Mouse (Mus musculus): ENCODE results near the gene Sppl2b. TPM values are rescaled to one million over a fixed set of nuclear protein-coding genes. Genes with fewer than 3 reads are reported as not detected.

Gene Sppl2b
- total and polyA plus RNA-seq, 3 experiments = 52.0 to 65.9 TPM; not detected in 1

DNA sequence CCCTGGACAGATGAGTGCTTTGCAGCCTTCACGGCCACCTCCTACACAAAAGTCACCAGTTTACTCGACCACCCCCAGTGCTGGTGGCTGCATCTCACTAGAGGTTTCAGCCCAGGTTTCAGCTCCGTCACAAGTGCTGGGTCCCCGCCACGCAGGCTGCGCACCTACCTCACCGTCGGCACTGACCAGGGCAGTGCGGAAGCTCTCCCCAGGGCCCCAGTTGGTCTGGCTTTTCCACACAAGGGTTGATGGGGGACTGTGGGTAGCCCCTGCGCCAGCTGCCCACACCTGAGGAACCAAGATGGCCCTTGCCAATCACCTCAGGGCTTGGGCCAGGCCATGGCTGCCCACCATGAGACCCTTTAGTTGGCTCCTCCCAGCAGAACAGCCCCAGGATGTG, 48.2 kb downstream of the Sppl2b start (continued):
- TF ChIP-seq POLR2AphosphoS5 (IDR thresholded peaks at IDR 0.05; ENCODE audit: borderline replicate concordance, low read depth, low read length) (no peak), MEF2A (IDR thresholded peaks at IDR 0.05; ENCODE audit: extremely low read depth, insufficient replicate concordance, low read depth, low read length, poor library complexity, severe bottlenecking) (no peak), USF2 (IDR thresholded peaks at IDR 0.05; ENCODE audit: borderline replicate concordance in 1 of 2, insufficient read depth in 1 of 2, low read depth in 1 of 2, low read length in 2 of 2) (no peak), HCFC1 (IDR thresholded peaks at IDR 0.05; ENCODE audit: low read depth, low read length) (no peak), EP300 (IDR thresholded peaks at IDR 0.05; ENCODE audit: low read depth in 1 of 2, low read length in 2 of 2) (no peak)

DNA sequence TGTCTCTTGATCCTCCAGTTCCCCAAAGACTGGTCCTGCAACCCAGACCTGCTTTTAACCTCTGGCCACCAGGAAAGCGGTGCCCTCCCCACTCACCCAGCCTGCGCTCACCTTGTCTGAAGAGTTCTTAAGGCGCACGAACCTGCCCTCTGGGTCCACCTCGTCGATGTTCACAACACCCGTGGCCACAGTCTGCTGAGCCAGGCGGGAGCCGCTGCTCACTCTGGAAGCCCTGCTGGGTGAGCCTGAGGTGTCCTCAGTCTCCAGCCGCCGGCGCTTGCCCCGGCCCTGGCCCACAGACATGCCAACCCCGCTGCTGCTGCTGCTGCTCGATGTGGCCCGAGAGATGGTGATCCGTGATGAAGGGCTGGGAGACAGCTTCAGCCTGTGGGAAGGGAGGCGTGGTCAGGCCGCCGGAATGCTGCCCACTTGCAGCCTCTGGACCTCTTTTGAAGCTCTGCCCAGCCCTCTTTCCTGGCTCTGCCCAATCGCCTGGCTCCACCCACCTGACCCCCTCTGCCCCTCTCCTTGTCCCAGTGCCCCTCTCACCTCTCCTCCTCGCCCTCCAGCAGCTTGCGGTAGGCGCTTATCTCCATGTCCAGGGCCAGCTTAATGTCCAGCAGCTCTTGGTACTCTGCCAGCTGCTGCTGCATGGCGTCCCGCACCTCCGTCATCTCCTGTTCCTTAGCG, 49.1 kb downstream of the Sppl2b start:
- peaks cover 0 to 5% of the 10 kb centered on the region in 2 experiments; a peak in 2 of 4 replicates for H3K36me3 ChIP-seq (ENCODE audit: control insufficient read depth in 1 of 2, insufficient read depth in 2 of 2, low read length in 2 of 2)
- no peak overlapping the region for H3K4me3 ChIP-seq (ENCODE audit: control insufficient read depth in 1 of 2, insufficient read depth in 1 of 2, low read depth in 2 of 2, low read length in 2 of 2)
- DNase-seq (ENCODE audit: low read depth, low spot score) = no peak
- no peak overlapping the region for H3K9ac ChIP-seq (ENCODE audit: control insufficient read depth, low read depth, low read length, poor library complexity, severe bottlenecking)
- no peak overlapping the region for H3K27ac ChIP-seq (ENCODE audit: control insufficient read depth, low read depth, low read length)
- peaks cover 0 to 6% of the 10 kb centered on the region in 2 experiments; a peak in 2 of 4 replicates for H3K4me1 ChIP-seq (ENCODE audit: control insufficient read depth in 1 of 2, insufficient read depth in 2 of 2, low read length in 2 of 2)
- no peaks in the 10 kb centered on the region for H3K27me3 ChIP-seq (ENCODE audit: control insufficient read depth in 1 of 2, insufficient read depth in 2 of 2, low read length in 2 of 2)
- TF ChIP-seq JUND (IDR thresholded peaks at IDR 0.05; ENCODE audit: low read depth, low read length) (no peak), MAZ (IDR thresholded peaks at IDR 0.05; ENCODE audit: low read depth, low read length) (no peak), POLR2A (IDR thresholded peaks at IDR 0.05; ENCODE audit: control insufficient read depth in 1 of 2, insufficient read depth in 1 of 2, low read depth in 1 of 2, low read length in 2 of 2, poor library complexity in 1 of 2) (no peak), HCFC1 (IDR thresholded peaks at IDR 0.05; ENCODE audit: low read depth, low read length) (no peak), TCF12 (IDR thresholded peaks at IDR 0.05; ENCODE audit: low read depth, low read length) (no peak), NRF1 (IDR thresholded peaks at IDR 0.05; ENCODE audit: insufficient read depth, low read depth, low read length, poor library complexity, severe bottlenecking) (no peak), ZNF384 (IDR thresholded peaks at IDR 0.05; ENCODE audit: low read depth, low read length) (no peak), MXI1 (IDR thresholded peaks at IDR 0.05; ENCODE audit: low read depth, low read length) (no peak), MAFK (IDR thresholded peaks at IDR 0.05; ENCODE audit: borderline replicate concordance, low read depth, low read length) (no peak), ETS1 (IDR thresholded peaks at IDR 0.05; ENCODE audit: low read depth, low read length) (no peak)
- no peaks in the 10 kb centered on the region for H3K9me3 ChIP-seq (replicated peaks; ENCODE audit: insufficient read depth, low read length)
- peaks cover 14% of the 10 kb centered on the region for H3K79me2 ChIP-seq (ENCODE audit: control insufficient read depth, insufficient read depth, low read length, poor library complexity)

DNA sequence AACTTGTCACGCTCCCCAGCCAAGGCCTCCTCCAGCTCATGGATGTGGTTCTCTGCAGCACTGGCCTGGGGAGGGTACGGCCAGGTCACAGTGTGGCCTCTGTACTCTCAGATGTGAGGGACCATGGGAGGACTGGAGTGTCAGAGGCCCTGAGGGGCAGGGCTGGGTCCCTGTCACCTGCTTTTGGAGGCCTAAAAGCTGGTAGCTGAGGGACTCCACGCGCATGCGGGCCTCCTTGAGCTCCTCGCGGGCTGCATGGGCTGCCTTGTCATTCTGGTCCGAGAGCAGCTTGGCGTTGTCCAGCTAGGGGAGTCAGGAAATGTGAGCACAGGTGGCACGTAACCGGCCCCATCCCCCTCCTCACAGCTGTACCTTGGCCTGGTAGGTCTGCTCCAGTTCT, 49.6 kb downstream of the Sppl2b start:
- TF ChIP-seq UBTF (IDR thresholded peaks at IDR 0.05; ENCODE audit: borderline replicate concordance, insufficient read depth, low read depth, low read length) = no peak
- TF ChIP-seq CHD2 (IDR thresholded peaks at IDR 0.05; ENCODE audit: low read length) = no peak
- TF ChIP-seq TAL1 (IDR thresholded peaks at IDR 0.05; ENCODE audit: low read length) = no peak
- TF ChIP-seq TBP (IDR thresholded peaks at IDR 0.05; ENCODE audit: low read depth, low read length) = no peak
- TF ChIP-seq POLR2AphosphoS5 (IDR thresholded peaks at IDR 0.05; ENCODE audit: borderline replicate concordance, low read depth, low read length) = no peak
- no peak for TF ChIP-seq USF1 (IDR thresholded peaks at IDR 0.05; ENCODE audit: low read depth, low read length)
- TF ChIP-seq BHLHE40 (IDR thresholded peaks at IDR 0.05; ENCODE audit: borderline replicate concordance, low read depth, low read length) = no peak
- TF ChIP-seq GABPA (IDR thresholded peaks at IDR 0.05; ENCODE audit: low read depth, low read length) = no peak
- no peak for TF ChIP-seq MYB (IDR thresholded peaks at IDR 0.05; ENCODE audit: low read depth, low read length)
- no peak for TF ChIP-seq ELF1 (IDR thresholded peaks at IDR 0.05; ENCODE audit: low read depth, low read length)
- no peak overlapping the region for H3K9ac ChIP-seq (ENCODE audit: control insufficient read depth, low read depth, low read length, poor library complexity, severe bottlenecking)
- H3K27me3 ChIP-seq (ENCODE audit: control insufficient read depth in 1 of 2, insufficient read depth in 2 of 2, low read length in 2 of 2) = no peaks in the 10 kb centered on the region
- no peak overlapping the region for H3K27ac ChIP-seq (ENCODE audit: control insufficient read depth, low read depth, low read length)
- 0 out of 4 replicates have a peak, but pooled peaks cover 0 to under 1% of the 10 kb centered on the region in 2 experiments for H3K4me1 ChIP-seq (ENCODE audit: control insufficient read depth in 1 of 2, insufficient read depth in 2 of 2, low read length in 2 of 2)
- peaks cover 8% of the 10 kb centered on the region for H3K79me2 ChIP-seq (ENCODE audit: control insufficient read depth, insufficient read depth, low read length, poor library complexity)
- H3K36me3 ChIP-seq (ENCODE audit: control insufficient read depth in 1 of 2, insufficient read depth in 2 of 2, low read length in 2 of 2) = no peaks in the 10 kb centered on the region; a peak in 2 of 4 replicates
- no peak overlapping the region for H3K4me3 ChIP-seq (ENCODE audit: control insufficient read depth in 1 of 2, insufficient read depth in 1 of 2, low read depth in 2 of 2, low read length in 2 of 2)
- H3K9me3 ChIP-seq (replicated peaks; ENCODE audit: insufficient read depth, low read length) = no peaks in the 10 kb centered on the region
- no peak for DNase-seq (ENCODE audit: low read depth, low spot score)

All from MEL (cell line).